7 mouse cellular contexts compared by ENCODE assay signal in the genomic region with DNA sequence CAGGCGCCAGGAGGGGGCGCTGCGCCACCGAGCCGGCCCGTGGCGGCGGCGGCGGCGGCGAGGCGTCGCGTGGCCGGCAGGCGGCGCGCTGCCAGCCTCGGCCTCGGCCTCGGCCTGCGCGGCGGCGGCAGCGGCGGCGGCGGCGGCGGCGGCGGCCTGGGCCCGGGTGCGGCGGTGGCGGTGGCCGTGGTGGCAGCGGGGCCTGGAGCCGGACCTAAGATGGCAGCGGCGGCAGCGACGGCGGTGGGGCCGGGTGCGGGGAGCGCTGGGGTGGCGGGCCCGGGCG. TPM values are rescaled to one million over a fixed set of nuclear protein-coding genes. Genes with fewer than 3 reads are reported as not detected.
DNase-seq lines count a peak whose midpoint lies in the region; ATAC-seq and TF ChIP-seq lines count a peak whose summit lies in the region.

Carm1 (plus strand) TSS at position 106 of the 286 bp plus-strand sequence.

- no peak for ATAC-seq in embryonic facial prominence, embryonic 15.5 days (ENCODE audit: insufficient number of reproducible peaks, low FRiP score, low TSS enrichment, low read depth)
- ATAC-seq in heart, embryonic 16.5 days (replicated peaks; ENCODE audit: extremely low read depth, insufficient read depth, low FRiP score), result no peak
- no peak for ATAC-seq in midbrain, postnatal 0 days (ENCODE audit: low FRiP score)

- peak within 1 kb of the TSS; percentile 70 for H3K4me2 ChIP-seq in embryonic facial prominence, embryonic 15.5 days (replicated peaks)
- H3K4me2 ChIP-seq in heart, embryonic 16.5 days (ENCODE audit: low read depth, low read length), result peak within 1 kb of the TSS; percentile 71
- H3K4me2 ChIP-seq in midbrain, postnatal 0 days (ENCODE audit: low read depth, low read length, poor library complexity, severe bottlenecking), result peak within 1 kb of the TSS; percentile 71

- peaks cover 33% of the 10 kb centered on the region for H3K4me1 ChIP-seq in embryonic facial prominence, embryonic 15.5 days
- H3K4me1 ChIP-seq in heart, embryonic 16.5 days (ENCODE audit: control insufficient read depth, insufficient read depth, low read length), result peaks cover 13% of the 10 kb centered on the region
- peaks cover 6% of the 10 kb centered on the region for H3K4me1 ChIP-seq in midbrain, postnatal 0 days (ENCODE audit: insufficient read depth, low read length)

- DNase-seq in thymus, postnatal 10 days (ENCODE audit: low spot score in 2 of 2), result peak; percentile 61 to 65
- DNase-seq in thymus, adult 18-20 months, result no peak
- peak; percentile 40 to 46 for DNase-seq in left cerebral cortex, adult 8-10 months (ENCODE audit: low spot score in 2 of 2)
- no peak for DNase-seq in midbrain, postnatal 0 days (ENCODE audit: low spot score)
- no peak for DNase-seq in cerebellum, postnatal 10 days

- peaks cover 11% of the 10 kb centered on the region for H3K36me3 ChIP-seq in embryonic facial prominence, embryonic 15.5 days
- H3K36me3 ChIP-seq in heart, embryonic 16.5 days (ENCODE audit: control insufficient read depth, insufficient read depth), result no peaks in the 10 kb centered on the region
- peaks cover 3% of the 10 kb centered on the region; the same call in 1 of the 2 replicates for H3K36me3 ChIP-seq in midbrain, postnatal 0 days (ENCODE audit: insufficient read depth, low read length)

- no peaks in the 10 kb centered on the region for H3K27me3 ChIP-seq in embryonic facial prominence, embryonic 15.5 days
- H3K27me3 ChIP-seq in heart, embryonic 16.5 days (ENCODE audit: control insufficient read depth, insufficient read depth, low read length), result no peaks in the 10 kb centered on the region
- H3K27me3 ChIP-seq in midbrain, postnatal 0 days (ENCODE audit: insufficient read depth, low read length), result no peaks in the 10 kb centered on the region

- peak within 1 kb of the TSS; percentile 99 for H3K27ac ChIP-seq in embryonic facial prominence, embryonic 15.5 days (replicated peaks)
- H3K27ac ChIP-seq in heart, embryonic 16.5 days (ENCODE audit: low read length), result peak within 1 kb of the TSS; percentile 97
- peak within 1 kb of the TSS; percentile 96 for H3K27ac ChIP-seq in midbrain, postnatal 0 days (ENCODE audit: low read depth, low read length)

- H3K9ac ChIP-seq in embryonic facial prominence, embryonic 15.5 days, result peak within 1 kb of the TSS; percentile 97
- peak within 1 kb of the TSS; percentile 96 for H3K9ac ChIP-seq in heart, embryonic 16.5 days (ENCODE audit: low read length)
- peak within 1 kb of the TSS; percentile 95 for H3K9ac ChIP-seq in midbrain, postnatal 0 days (replicated peaks; ENCODE audit: low read length, poor library complexity, severe bottlenecking)

- peak within 1 kb of the TSS; percentile 85 for H3K4me3 ChIP-seq in embryonic facial prominence, embryonic 15.5 days (replicated peaks)
- H3K4me3 ChIP-seq in heart, embryonic 16.5 days (ENCODE audit: low read length), result peak within 1 kb of the TSS; percentile 80
- peak within 1 kb of the TSS; percentile 79 for H3K4me3 ChIP-seq in midbrain, postnatal 0 days (ENCODE audit: low read depth, low read length)

- WGBS in embryonic facial prominence, embryonic 15.5 days, result 1% methylated on average over 18 of the region's 52 CpGs
- WGBS in heart, embryonic 16.5 days, result under 1% methylated on average over 33 of the region's 52 CpGs
- 0% methylated on average over 4 of the region's 52 CpGs for WGBS in midbrain, postnatal 0 days

- no peak for TF ChIP-seq CTCF in midbrain, postnatal 0 days (IDR thresholded peaks at IDR 0.05)

- no peaks in the 10 kb centered on the region for H3K9me3 ChIP-seq in embryonic facial prominence, embryonic 15.5 days (replicated peaks)
- no peaks in the 10 kb centered on the region for H3K9me3 ChIP-seq in heart, embryonic 16.5 days (replicated peaks; ENCODE audit: control insufficient read depth, low read length)
- no peaks in the 10 kb centered on the region for H3K9me3 ChIP-seq in midbrain, postnatal 0 days (ENCODE audit: low read length)

RNA-seq across cellular contexts. Expression of gene Carm1, which starts in this region (rescaled TPM):
- polyA plus RNA-seq in embryonic facial prominence, embryonic 15.5 days (2015; fragmentation: Nextera tagmentation; extraction: Ambion mirVana), result 56.5 and 61.5 TPM in 2 replicates
- 17.2 and 21.8 TPM in 2 replicates for polyA plus RNA-seq in heart, embryonic 16.5 days (2015; fragmentation: Nextera tagmentation; extraction: Ambion mirVana)
- total RNA-seq in left cerebral cortex, adult 8-10 months (2022), result 10 to 100 TPM; 76.4 to 91.3 (median 83.1) TPM
- total RNA-seq in midbrain, postnatal 0 days (2014; rRNA removed), result 85.3 and 97.4 TPM in 2 replicates
- polyA plus RNA-seq in midbrain, postnatal 0 days (2015; fragmentation: Nextera tagmentation; extraction: Ambion mirVana), result 23.0 and 27.3 TPM in 2 replicates

Comparison
In these comparisons a context has a peak if more than half of its experiments do, and no peak if none do; other contexts are left out.
1. DNase-seq: peak in thymus, postnatal 10 days (2 of 2) and left cerebral cortex, adult 8-10 months (2 of 2); none in thymus, adult 18-20 months (0 of 2), midbrain, postnatal 0 days (single experiment) and cerebellum, postnatal 10 days (0 of 2).
2. Peak in every context shown above with its lines, with median percentiles within 50 percentile points of each other: H3K27ac ChIP-seq, H3K4me2 ChIP-seq, H3K4me3 ChIP-seq and H3K9ac ChIP-seq.